Mouse (Mus musculus): ENCODE measurements at regions not wholly inside any gene's neighbourhood (a gene's known extent, or its start where the extent isn't known, plus 50 kb on each side); places are given as distances from the start of the nearest gene placed in this dataset.
"Not testable (repeated sequence)": the region's sequence is repeated elsewhere in the genome, so short reads cannot be mapped to it uniquely, and the experiment has no call there.

- no peak overlapping the region for H3K4me2 ChIP-seq
- ATAC-seq (ENCODE audit: low read depth): 0 out of 2 replicates have a peak, but pooled peaks have one; percentile 36
- no peaks in the 10 kb centered on the region for H3K9me3 ChIP-seq
- H3K36me3 ChIP-seq: no peaks in the 10 kb centered on the region
- no peak overlapping the region for H3K9ac ChIP-seq
- H3K4me3 ChIP-seq: no peak overlapping the region
- H3K27me3 ChIP-seq: no peaks in the 10 kb centered on the region
- H3K4me1 ChIP-seq (replicated peaks): no peaks in the 10 kb centered on the region; the same call in 1 of the 2 replicates
- WGBS: 60% methylated on average over 11 of the region's 11 CpGs
- no peak overlapping the region for H3K27ac ChIP-seq (replicated peaks)
These were observed 162.3 kb upstream of the 2610301B20Rik start for GRCm38 (mm10) chr4:10711939-10712533.

GRCm38 (mm10) chr4:10723341-10723740 lies 151.0 kb upstream of the 2610301B20Rik start:
- H3K4me1 ChIP-seq (replicated peaks): no peaks in the 10 kb centered on the region
- H3K27ac ChIP-seq (replicated peaks): no peak overlapping the region
- no peak overlapping the region for H3K4me3 ChIP-seq
- 85% methylated on average over 4 of the region's 4 CpGs for WGBS
- no peak overlapping the region for H3K9ac ChIP-seq
- no peaks in the 10 kb centered on the region for H3K36me3 ChIP-seq
- H3K4me2 ChIP-seq: no peak overlapping the region
- H3K9me3 ChIP-seq: no peaks in the 10 kb centered on the region
- no peaks in the 10 kb centered on the region for H3K27me3 ChIP-seq
- no peak for ATAC-seq (ENCODE audit: low read depth)

GRCm38 (mm10) chr4:10727894-10728293 lies 146.4 kb upstream of the 2610301B20Rik start:
- no peaks in the 10 kb centered on the region for H3K36me3 ChIP-seq
- no peak for ATAC-seq (ENCODE audit: low read depth)
- no peak overlapping the region for H3K9ac ChIP-seq
- no peak overlapping the region for H3K27ac ChIP-seq (replicated peaks)
- H3K27me3 ChIP-seq: no peaks in the 10 kb centered on the region
- WGBS: 86% methylated on average over 3 of the region's 3 CpGs
- H3K4me2 ChIP-seq: no peak overlapping the region
- no peaks in the 10 kb centered on the region for H3K9me3 ChIP-seq
- no peak overlapping the region for H3K4me3 ChIP-seq
- H3K4me1 ChIP-seq (replicated peaks): no peaks in the 10 kb centered on the region

GRCm38 (mm10) chr4:10745207-10745606 lies 129.1 kb upstream of the 2610301B20Rik start:
- ATAC-seq (ENCODE audit: low read depth): no peak
- 89% methylated on average over 3 of the region's 3 CpGs for WGBS
- H3K9ac ChIP-seq: no peak overlapping the region
- no peaks in the 10 kb centered on the region for H3K36me3 ChIP-seq
- H3K27me3 ChIP-seq: no peaks in the 10 kb centered on the region
- no peak overlapping the region for H3K4me2 ChIP-seq
- H3K27ac ChIP-seq (replicated peaks): no peak overlapping the region
- H3K4me3 ChIP-seq: no peak overlapping the region
- no peaks in the 10 kb centered on the region for H3K4me1 ChIP-seq (replicated peaks)
- no peaks in the 10 kb centered on the region for H3K9me3 ChIP-seq

GRCm38 (mm10) chr4:10748816-10749215 lies 125.5 kb upstream of the 2610301B20Rik start:
- Histone ChIP-seq H3K9ac (no peak overlapping the region), H3K27me3 (no peaks in the 10 kb centered on the region), H3K9me3 (no peaks in the 10 kb centered on the region), H3K27ac (replicated peaks) (no peak overlapping the region), H3K4me3 (no peak overlapping the region), H3K4me1 (replicated peaks) (no peaks in the 10 kb centered on the region), H3K36me3 (no peaks in the 10 kb centered on the region), H3K4me2 (no peak overlapping the region)
- no peak for ATAC-seq (ENCODE audit: low read depth)
- 82% methylated on average over 8 of the region's 8 CpGs for WGBS

GRCm38 (mm10) chr4:10750377-10751062 lies 123.8 kb upstream of the 2610301B20Rik start:
- H3K36me3 ChIP-seq: not testable (repeated sequence)
- WGBS: 64% methylated on average over 6 of the region's 6 CpGs

GRCm38 (mm10) chr4:10753176-10753575 lies 121.1 kb upstream of the 2610301B20Rik start:
- 79% methylated on average over 5 of the region's 5 CpGs for WGBS
- Histone ChIP-seq H3K9ac (no peak overlapping the region), H3K27ac (replicated peaks) (no peak overlapping the region), H3K27me3 (no peaks in the 10 kb centered on the region), H3K36me3 (no peaks in the 10 kb centered on the region), H3K4me3 (no peak overlapping the region), H3K4me2 (no peak overlapping the region), H3K4me1 (replicated peaks) (no peaks in the 10 kb centered on the region), H3K9me3 (no peaks in the 10 kb centered on the region)
- ATAC-seq (ENCODE audit: low read depth): no peak

More at GRCm38 (mm10) chr4:10750377-10751062, 123.8 kb upstream of the 2610301B20Rik start:
- not testable (repeated sequence) for H3K27me3 ChIP-seq; H3K27ac ChIP-seq (replicated peaks); ATAC-seq (ENCODE audit: low read depth); H3K4me3 ChIP-seq; H3K4me1 ChIP-seq (replicated peaks); H3K9ac ChIP-seq; H3K9me3 ChIP-seq; H3K4me2 ChIP-seq

GRCm38 (mm10) chr4:10759491-10759890 lies 114.8 kb upstream of the 2610301B20Rik start:
- Histone ChIP-seq H3K27me3 (no peaks in the 10 kb centered on the region), H3K36me3 (no peaks in the 10 kb centered on the region)

GRCm38 (mm10) chr4:10767676-10768075 lies 106.6 kb upstream of the 2610301B20Rik start:
- H3K4me2 ChIP-seq: no peak overlapping the region
- H3K9ac ChIP-seq: no peak overlapping the region
- no peaks in the 10 kb centered on the region for H3K27me3 ChIP-seq
- H3K27ac ChIP-seq (replicated peaks): no peak overlapping the region
- no peaks in the 10 kb centered on the region for H3K9me3 ChIP-seq
- 71% methylated on average over 6 of the region's 6 CpGs for WGBS
- no peaks in the 10 kb centered on the region for H3K36me3 ChIP-seq
- no peak overlapping the region for H3K4me3 ChIP-seq
- ATAC-seq (ENCODE audit: low read depth): no peak
- H3K4me1 ChIP-seq (replicated peaks): no peaks in the 10 kb centered on the region

More at GRCm38 (mm10) chr4:10759491-10759890, 114.8 kb upstream of the 2610301B20Rik start:
- Histone ChIP-seq H3K4me2 (no peak overlapping the region), H3K9me3 (no peaks in the 10 kb centered on the region), H3K9ac (no peak overlapping the region), H3K4me1 (replicated peaks) (no peaks in the 10 kb centered on the region), H3K4me3 (no peak overlapping the region), H3K27ac (replicated peaks) (no peak overlapping the region)
- no peak for ATAC-seq (ENCODE audit: low read depth)
- 96% methylated on average over 4 of the region's 4 CpGs for WGBS

- no peak overlapping the region for H3K27ac ChIP-seq (replicated peaks)
- H3K36me3 ChIP-seq: no peaks in the 10 kb centered on the region
- no peaks in the 10 kb centered on the region for H3K9me3 ChIP-seq
- WGBS: 92% methylated on average over 13 of the region's 13 CpGs
- H3K4me1 ChIP-seq (replicated peaks): no peaks in the 10 kb centered on the region; the same call in 1 of the 2 replicates
- H3K9ac ChIP-seq: no peak overlapping the region
- ATAC-seq (ENCODE audit: low read depth): no peak
- no peak overlapping the region for H3K4me2 ChIP-seq
- no peak overlapping the region for H3K4me3 ChIP-seq
- H3K27me3 ChIP-seq: no peaks in the 10 kb centered on the region
These were observed 104.2 kb upstream of the 2610301B20Rik start for GRCm38 (mm10) chr4:10770026-10770643.

GRCm38 (mm10) chr4:10774557-10775215 lies 99.6 kb upstream of the 2610301B20Rik start:
- Histone ChIP-seq H3K27ac (replicated peaks) (no peak overlapping the region), H3K4me1 (replicated peaks) (no peaks in the 10 kb centered on the region; the same call in 1 of the 2 replicates)

GRCm38 (mm10) chr4:10786701-10787100 lies 87.6 kb upstream of the 2610301B20Rik start:
- H3K9ac ChIP-seq: no peak overlapping the region
- no peaks in the 10 kb centered on the region for H3K36me3 ChIP-seq
- no peaks in the 10 kb centered on the region for H3K4me1 ChIP-seq (replicated peaks)
- no peak for ATAC-seq (ENCODE audit: low read depth)
- H3K27me3 ChIP-seq: no peaks in the 10 kb centered on the region
- no peak overlapping the region for H3K27ac ChIP-seq (replicated peaks)
- no peaks in the 10 kb centered on the region for H3K9me3 ChIP-seq
- 92% methylated on average over 2 of the region's 2 CpGs for WGBS
- no peak overlapping the region for H3K4me3 ChIP-seq
- no peak overlapping the region for H3K4me2 ChIP-seq

More at GRCm38 (mm10) chr4:10774557-10775215, 99.6 kb upstream of the 2610301B20Rik start:
- Histone ChIP-seq H3K4me3 (no peak overlapping the region), H3K9ac (no peak overlapping the region), H3K4me2 (no peak overlapping the region), H3K36me3 (no peaks in the 10 kb centered on the region), H3K9me3 (no peaks in the 10 kb centered on the region), H3K27me3 (no peaks in the 10 kb centered on the region)
- 41% methylated on average over 3 of the region's 3 CpGs for WGBS
- no peak for ATAC-seq (ENCODE audit: low read depth)

Measured in neural tube, embryonic 13.5 days (tissue).